Mouse (Mus musculus) ES-E14 (cell line): ENCODE measurements at regions not wholly inside any gene's neighbourhood (a gene's known extent, or its start where the extent isn't known, plus 50 kb on each side); places are given as distances from the start of the nearest gene placed in this dataset.

ENCODE experiments used
- CHD2 ChIP-seq: IDR thresholded peaks from 2 replicates; pipeline ENCODE4 v1.6.1; 2014; ENCODE audit warnings: mild to moderate bottlenecking, low read depth, low read length, inconsistent platforms
- HCFC1 ChIP-seq: IDR thresholded peaks from 2 replicates; pipeline ENCODE4 v1.6.1; 2012; ENCODE audit warnings: low read length, inconsistent platforms, borderline replicate concordance; ENCODE audit not compliant: insufficient read depth
- MAFK ChIP-seq: IDR thresholded peaks from 2 replicates; pipeline ENCODE4 v1.6.1; 2014; ENCODE audit warnings: mild to moderate bottlenecking, low read depth, low read length, inconsistent platforms; ENCODE audit not compliant: insufficient read depth
- ZC3H11A ChIP-seq: IDR thresholded peaks from 2 replicates; pipeline ENCODE4 v1.6.1; 2012; ENCODE audit warnings: low read depth, mild to moderate bottlenecking, inconsistent platforms, low read length, borderline replicate concordance
- ZNF384 ChIP-seq: IDR thresholded peaks from 2 replicates; pipeline ENCODE4 v1.6.1; 2012; ENCODE audit warnings: low read depth, low read length, inconsistent platforms

DNA sequence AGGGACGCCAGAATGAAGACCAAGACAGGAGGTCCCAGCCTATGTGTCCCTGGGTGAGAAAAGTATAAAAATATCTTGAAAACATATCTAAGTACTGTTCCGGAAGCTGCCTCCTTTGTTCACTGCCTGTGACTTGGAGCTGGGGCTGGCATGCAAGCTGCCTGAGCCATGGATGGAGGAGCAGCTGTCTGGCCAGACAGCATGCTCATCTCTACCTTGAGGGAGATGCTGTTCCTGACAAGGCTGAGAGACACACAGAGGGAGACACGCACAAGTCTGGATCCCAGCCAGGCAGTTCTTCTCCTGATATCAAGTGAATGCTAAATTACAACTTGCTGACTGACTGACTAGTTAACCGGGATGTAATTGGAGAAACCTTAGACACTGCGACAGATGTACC, 704.8 kb downstream of the Efna5 start:
- TF ChIP-seq ZC3H11A = no peak
- no peak for TF ChIP-seq CHD2
- TF ChIP-seq ZNF384 = no peak
- no peak for TF ChIP-seq MAFK
- TF ChIP-seq HCFC1 = no peak
